Mouse (Mus musculus): ENCODE results near the gene Gucy2e. TPM values are rescaled to one million over a fixed set of nuclear protein-coding genes. Genes with fewer than 3 reads are reported as not detected.

Gene Gucy2e
- polyA plus RNA-seq, 1 experiment from 2014 or later = not detected

GRCm38 (mm10) chr11:69200231-69200630 lies 36.6 kb downstream of the Gucy2e start:
- Histone ChIP-seq H3K9ac (no peak overlapping the region), H3K4me1 (replicated peaks) (no peaks in the 10 kb centered on the region), H3K36me3 (replicated peaks) (no peaks in the 10 kb centered on the region), H3K4me2 (no peak overlapping the region), H3K27me3 (peaks cover 50% of the 10 kb centered on the region), H3K27ac (replicated peaks) (no peak overlapping the region), H3K9me3 (replicated peaks) (no peaks in the 10 kb centered on the region), H3K4me3 (replicated peaks) (no peak overlapping the region)
- WGBS (ENCODE audit: insufficient replicate concordance) = 31% methylated on average over 6 of the region's 6 CpGs
- no peak for ATAC-seq (ENCODE audit: insufficient read depth)

- Histone ChIP-seq H3K27ac (replicated peaks) (no peak overlapping the region), H3K27me3 (peaks cover 56% of the 10 kb centered on the region), H3K9me3 (replicated peaks) (no peaks in the 10 kb centered on the region), H3K9ac (no peak overlapping the region), H3K4me3 (replicated peaks) (no peak overlapping the region), H3K4me1 (replicated peaks) (no peaks in the 10 kb centered on the region), H3K36me3 (replicated peaks) (no peaks in the 10 kb centered on the region), H3K4me2 (no peak overlapping the region)
- ATAC-seq (ENCODE audit: insufficient read depth) = no peak
- 60% methylated on average over 1 of the region's 1 CpGs for WGBS (ENCODE audit: insufficient replicate concordance)
Observed at GRCm38 (mm10) chr11:69199251-69199650, 37.6 kb downstream of the Gucy2e start.

- Histone ChIP-seq H3K4me1 (replicated peaks) (no peaks in the 10 kb centered on the region), H3K9ac (no peak within 1 kb of the TSS), H3K27ac (replicated peaks) (no peak within 1 kb of the TSS), H3K4me3 (replicated peaks) (no peak within 1 kb of the TSS), H3K36me3 (replicated peaks) (no peaks in the 10 kb centered on the region), H3K9me3 (replicated peaks) (no peaks in the 10 kb centered on the region), H3K4me2 (no peak within 1 kb of the TSS), H3K27me3 (peaks cover 54% of the 10 kb centered on the region)
- ATAC-seq (ENCODE audit: insufficient read depth) = no peak
- WGBS (ENCODE audit: insufficient replicate concordance) = 22% methylated on average over 6 of the region's 6 CpGs
Observed at GRCm38 (mm10) chr11:69197743-69198142, 39.1 kb downstream of the Gucy2e start, which contains the start of gene Alox8. Gene Alox8, minus strand, starts transcription at chr11:69197843.

- Histone ChIP-seq H3K4me1 (replicated peaks) (no peaks in the 10 kb centered on the region), H3K36me3 (replicated peaks) (no peaks in the 10 kb centered on the region), H3K4me2 (no peak overlapping the region), H3K9ac (no peak overlapping the region), H3K27me3 (peaks cover 49% of the 10 kb centered on the region), H3K27ac (replicated peaks) (no peak overlapping the region), H3K9me3 (replicated peaks) (no peaks in the 10 kb centered on the region), H3K4me3 (replicated peaks) (no peak overlapping the region)
- WGBS (ENCODE audit: insufficient replicate concordance) = 1% methylated on average over 14 of the region's 14 CpGs
- no peak for ATAC-seq (ENCODE audit: insufficient read depth)
Observed at GRCm38 (mm10) chr11:69197194-69197593, 39.6 kb downstream of the Gucy2e start.

- Histone ChIP-seq H3K27me3 (peaks cover 49% of the 10 kb centered on the region), H3K9ac (no peak overlapping the region)
Observed at GRCm38 (mm10) chr11:69196766-69197165, 40.1 kb downstream of the Gucy2e start.

GRCm38 (mm10) chr11:69192840-69193239 lies 44.0 kb downstream of the Gucy2e start:
- no peak overlapping the region for H3K4me2 ChIP-seq
- H3K36me3 ChIP-seq (replicated peaks) = no peaks in the 10 kb centered on the region
- H3K4me1 ChIP-seq (replicated peaks) = no peaks in the 10 kb centered on the region
- ATAC-seq (ENCODE audit: insufficient read depth) = no peak
- 0% methylated on average over 1 of the region's 1 CpGs for WGBS (ENCODE audit: insufficient replicate concordance)
- H3K4me3 ChIP-seq (replicated peaks) = no peak overlapping the region
- no peak overlapping the region for H3K9ac ChIP-seq
- no peaks in the 10 kb centered on the region for H3K9me3 ChIP-seq (replicated peaks)
- no peak overlapping the region for H3K27ac ChIP-seq (replicated peaks)
- peaks cover 36% of the 10 kb centered on the region for H3K27me3 ChIP-seq

More at GRCm38 (mm10) chr11:69196766-69197165, 40.1 kb downstream of the Gucy2e start:
- no peaks in the 10 kb centered on the region for H3K36me3 ChIP-seq (replicated peaks)
- WGBS (ENCODE audit: insufficient replicate concordance) = 12% methylated on average over 5 of the region's 5 CpGs
- no peak overlapping the region for H3K4me2 ChIP-seq
- H3K9me3 ChIP-seq (replicated peaks) = no peaks in the 10 kb centered on the region
- no peak overlapping the region for H3K4me3 ChIP-seq (replicated peaks)
- no peak overlapping the region for H3K27ac ChIP-seq (replicated peaks)
- no peak for ATAC-seq (ENCODE audit: insufficient read depth)
- no peaks in the 10 kb centered on the region for H3K4me1 ChIP-seq (replicated peaks)

GRCm38 (mm10) chr11:69185936-69186335 lies 50.9 kb downstream of the Gucy2e start:
- 42% methylated on average over 6 of the region's 6 CpGs for WGBS (ENCODE audit: insufficient replicate concordance)
- H3K27me3 ChIP-seq = no peaks in the 10 kb centered on the region

GRCm38 (mm10) chr11:69185031-69185430 lies 51.8 kb downstream of the Gucy2e start:
- no peak overlapping the region for H3K9ac ChIP-seq
- no peak overlapping the region for H3K27ac ChIP-seq (replicated peaks)
- no peak for ATAC-seq (ENCODE audit: insufficient read depth)
- no peak overlapping the region for H3K4me2 ChIP-seq
- no peak overlapping the region for H3K4me3 ChIP-seq (replicated peaks)
- H3K27me3 ChIP-seq = no peaks in the 10 kb centered on the region
- no peaks in the 10 kb centered on the region for H3K4me1 ChIP-seq (replicated peaks)
- 77% methylated on average over 5 of the region's 5 CpGs for WGBS (ENCODE audit: insufficient replicate concordance)
- no peaks in the 10 kb centered on the region for H3K36me3 ChIP-seq (replicated peaks)
- no peaks in the 10 kb centered on the region for H3K9me3 ChIP-seq (replicated peaks)

More at GRCm38 (mm10) chr11:69185936-69186335, 50.9 kb downstream of the Gucy2e start:
- no peak for ATAC-seq (ENCODE audit: insufficient read depth)
- H3K4me2 ChIP-seq = no peak overlapping the region
- no peaks in the 10 kb centered on the region for H3K9me3 ChIP-seq (replicated peaks)
- H3K36me3 ChIP-seq (replicated peaks) = no peaks in the 10 kb centered on the region
- H3K4me1 ChIP-seq (replicated peaks) = no peaks in the 10 kb centered on the region
- H3K9ac ChIP-seq = no peak overlapping the region
- no peak overlapping the region for H3K27ac ChIP-seq (replicated peaks)
- no peak overlapping the region for H3K4me3 ChIP-seq (replicated peaks)

GRCm38 (mm10) chr11:69180120-69180519 lies 56.7 kb downstream of the Gucy2e start:
- no peak overlapping the region for H3K9ac ChIP-seq
- H3K4me3 ChIP-seq (replicated peaks) = no peak overlapping the region
- no peaks in the 10 kb centered on the region for H3K36me3 ChIP-seq (replicated peaks)
- WGBS (ENCODE audit: insufficient replicate concordance) = 63% methylated on average over 4 of the region's 4 CpGs
- no peaks in the 10 kb centered on the region for H3K9me3 ChIP-seq (replicated peaks)
- H3K27ac ChIP-seq (replicated peaks) = no peak overlapping the region
- H3K27me3 ChIP-seq = 0 out of 2 replicates have a peak, but pooled peaks cover 8% of the 10 kb centered on the region
- ATAC-seq (ENCODE audit: insufficient read depth) = no peak
- no peaks in the 10 kb centered on the region for H3K4me1 ChIP-seq (replicated peaks)
- no peak overlapping the region for H3K4me2 ChIP-seq

GRCm38 (mm10) chr11:69179512-69179911 lies 57.3 kb downstream of the Gucy2e start:
- Histone ChIP-seq H3K4me3 (replicated peaks) (no peak overlapping the region), H3K4me2 (no peak overlapping the region), H3K9me3 (replicated peaks) (no peaks in the 10 kb centered on the region), H3K27me3 (peaks cover 8% of the 10 kb centered on the region; the same call in 1 of the 2 replicates), H3K36me3 (replicated peaks) (no peaks in the 10 kb centered on the region), H3K4me1 (replicated peaks) (no peaks in the 10 kb centered on the region), H3K27ac (replicated peaks) (no peak overlapping the region), H3K9ac (no peak overlapping the region)
- WGBS (ENCODE audit: insufficient replicate concordance) = 55% methylated on average over 3 of the region's 3 CpGs
- ATAC-seq (ENCODE audit: insufficient read depth) = no peak

GRCm38 (mm10) chr11:69178525-69178924 lies 58.3 kb downstream of the Gucy2e start:
- H3K4me3 ChIP-seq (replicated peaks) = no peak overlapping the region
- 51% methylated on average over 3 of the region's 3 CpGs for WGBS (ENCODE audit: insufficient replicate concordance)
- H3K36me3 ChIP-seq (replicated peaks) = no peaks in the 10 kb centered on the region
- H3K9me3 ChIP-seq (replicated peaks) = no peaks in the 10 kb centered on the region
- ATAC-seq (ENCODE audit: insufficient read depth) = no peak
- no peaks in the 10 kb centered on the region for H3K4me1 ChIP-seq (replicated peaks)
- no peak overlapping the region for H3K9ac ChIP-seq
- H3K27me3 ChIP-seq = peaks cover 8% of the 10 kb centered on the region; the same call in 1 of the 2 replicates
- H3K4me2 ChIP-seq = no peak overlapping the region
- H3K27ac ChIP-seq (replicated peaks) = no peak overlapping the region

GRCm38 (mm10) chr11:69174722-69175121 lies 62.1 kb downstream of the Gucy2e start:
- no peaks in the 10 kb centered on the region for H3K36me3 ChIP-seq (replicated peaks)
- H3K27me3 ChIP-seq = peaks cover 9% of the 10 kb centered on the region; the same call in 1 of the 2 replicates
- H3K4me1 ChIP-seq (replicated peaks) = no peaks in the 10 kb centered on the region
- H3K4me2 ChIP-seq = no peak overlapping the region
- H3K4me3 ChIP-seq (replicated peaks) = no peak overlapping the region
- no peaks in the 10 kb centered on the region for H3K9me3 ChIP-seq (replicated peaks)
- no peak for ATAC-seq (ENCODE audit: insufficient read depth)
- H3K27ac ChIP-seq (replicated peaks) = no peak overlapping the region
- WGBS (ENCODE audit: insufficient replicate concordance) = 67% methylated on average over 7 of the region's 7 CpGs
- H3K9ac ChIP-seq = no peak overlapping the region

All from liver, embryonic 15.5 days (tissue).